Mouse (Mus musculus): ENCODE data around the gene Pcsk1n. TPM values are rescaled to one million over a fixed set of nuclear protein-coding genes. Genes with fewer than 3 reads are reported as not detected.
"Not testable (repeated sequence)": the region's sequence is repeated elsewhere in the genome, so short reads cannot be mapped to it uniquely, and the experiment has no call there.

The Pcsk1n gene
- not detected in 2 replicates for total RNA-seq (2015)
- total RNA-seq (2017), result not detected in 2 replicates

DNA sequence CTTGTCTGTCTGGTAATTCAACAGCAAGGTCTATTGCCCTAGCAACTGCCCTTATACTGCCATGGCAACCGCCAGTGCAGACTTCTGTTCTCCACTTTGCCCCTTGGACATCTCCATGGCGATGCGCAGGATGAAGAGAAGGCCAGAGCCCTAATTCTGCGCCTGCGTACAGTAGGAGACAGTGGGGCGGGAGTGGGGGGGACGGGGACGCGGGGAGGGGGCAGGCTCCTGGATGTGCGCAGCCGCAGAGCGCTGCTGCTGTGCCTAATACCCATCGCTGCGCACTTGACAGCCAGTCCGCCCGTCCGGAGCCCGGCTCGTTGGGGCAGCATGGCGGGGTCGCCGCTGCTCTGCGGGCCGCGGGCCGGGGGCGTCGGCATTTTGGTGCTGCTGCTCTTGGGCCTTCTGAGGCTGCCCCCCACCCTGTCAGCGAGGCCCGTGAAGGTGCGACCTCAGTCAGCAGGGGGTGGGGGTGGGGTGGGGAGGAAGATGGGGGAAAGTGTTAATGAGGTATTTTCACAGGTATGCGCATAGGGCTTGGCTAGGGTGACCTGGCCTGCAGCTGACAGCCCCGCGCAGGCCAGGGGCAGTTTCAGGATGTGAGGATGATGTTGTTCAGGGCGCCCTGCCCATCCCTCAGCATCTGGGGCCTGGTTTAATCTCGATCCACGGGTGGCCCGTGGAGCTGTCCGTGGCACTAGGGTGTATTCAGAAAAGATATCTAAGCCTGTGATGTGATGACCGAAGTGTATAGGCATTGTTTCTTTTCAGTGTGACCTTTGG lies at the start of gene Pcsk1n:
Gene Pcsk1n (plus strand): TSS at position 222 of the 783 bp plus-strand sequence.
- ATAC-seq (replicated peaks; ENCODE audit: poor library complexity), result no peak

DNA sequence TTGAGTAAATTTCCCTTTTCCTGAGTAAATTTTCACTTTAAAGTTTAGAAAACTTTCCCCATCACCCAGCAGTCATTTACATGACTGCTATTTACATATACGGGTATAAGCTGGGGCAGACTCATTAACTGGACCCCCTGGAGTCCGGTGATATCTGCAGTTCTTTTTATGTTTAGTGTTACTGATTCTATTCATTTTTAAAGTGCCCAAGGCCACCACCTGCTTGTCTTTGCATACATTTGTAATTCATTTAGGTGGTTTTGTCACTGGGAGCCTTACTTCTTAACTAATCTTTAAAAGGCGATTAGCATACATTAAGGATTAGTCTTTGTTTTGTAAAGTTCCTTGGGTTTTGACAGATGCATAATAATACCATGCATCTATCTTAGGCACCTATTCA lies 49.8 kb upstream of the Pcsk1n start:
- ATAC-seq (replicated peaks; ENCODE audit: poor library complexity), result no peak

DNA sequence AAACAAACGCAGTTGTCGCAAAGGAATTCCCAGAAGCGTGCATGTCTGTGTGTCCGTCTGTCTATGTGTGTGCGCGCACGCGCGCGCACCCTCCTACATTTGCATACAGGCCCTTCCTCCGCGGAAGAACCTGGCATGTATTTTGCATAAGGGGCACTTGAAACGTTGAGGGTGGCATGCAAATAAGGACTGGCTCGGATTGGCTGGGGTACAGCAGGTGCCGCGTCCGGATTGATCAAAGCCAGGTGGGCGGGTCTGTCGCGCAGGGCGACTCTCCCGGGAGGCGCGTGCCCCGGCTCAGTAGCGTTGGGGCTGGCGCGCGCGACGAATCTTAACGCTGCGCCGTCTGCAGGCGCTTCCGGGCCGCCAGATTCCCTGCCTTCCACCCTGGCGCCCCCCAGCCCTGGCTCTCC lies 41.6 kb upstream of the Pcsk1n start, which contains the start of gene Pim2:
Gene Pim2 (plus strand): TSS at position 256 of the 413 bp plus-strand sequence.
- peak; percentile 95 for ATAC-seq (replicated peaks; ENCODE audit: poor library complexity)

DNA sequence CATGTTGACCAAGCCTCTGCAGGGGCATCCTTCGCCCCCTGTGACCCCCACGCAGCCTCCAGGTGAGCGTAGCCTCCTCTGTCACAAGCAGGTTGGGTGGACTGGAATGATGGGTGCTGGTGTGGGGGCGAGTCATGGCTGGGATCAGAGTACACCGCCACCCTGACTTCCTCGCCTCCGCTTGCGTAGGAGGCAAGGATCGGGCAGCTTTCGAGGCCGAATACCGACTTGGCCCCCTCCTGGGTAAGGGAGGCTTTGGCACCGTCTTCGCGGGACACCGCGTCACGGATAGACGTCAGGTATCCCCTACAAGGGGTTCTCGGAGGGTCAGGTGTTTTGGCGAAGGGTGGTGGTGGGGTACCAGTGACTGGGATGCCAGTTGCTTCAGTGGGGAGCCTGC lies 41.1 kb upstream of the Pcsk1n start:
- ATAC-seq (replicated peaks; ENCODE audit: poor library complexity), result no peak

DNA sequence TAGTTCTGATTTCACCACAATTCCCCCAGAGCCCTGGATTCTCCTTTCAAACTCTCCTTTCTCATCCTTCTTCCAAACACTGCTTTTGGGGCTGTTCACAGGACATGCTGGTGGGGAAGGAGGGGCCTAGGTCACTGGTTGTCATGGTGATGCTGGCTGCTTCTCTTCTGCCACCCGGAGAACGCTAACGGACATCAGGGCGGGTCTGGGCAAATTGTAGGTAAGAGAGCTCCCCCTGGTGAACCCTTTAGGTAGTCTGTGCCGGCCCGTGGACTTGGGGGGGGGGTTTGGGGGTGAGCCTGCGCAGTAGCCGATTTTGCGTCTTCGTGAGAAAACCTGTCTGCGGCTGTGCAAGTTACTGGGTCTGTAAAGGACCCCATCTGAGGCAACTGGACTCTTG lies 39.8 kb upstream of the Pcsk1n start:
- ATAC-seq (replicated peaks; ENCODE audit: poor library complexity), result peak; percentile 64

DNA sequence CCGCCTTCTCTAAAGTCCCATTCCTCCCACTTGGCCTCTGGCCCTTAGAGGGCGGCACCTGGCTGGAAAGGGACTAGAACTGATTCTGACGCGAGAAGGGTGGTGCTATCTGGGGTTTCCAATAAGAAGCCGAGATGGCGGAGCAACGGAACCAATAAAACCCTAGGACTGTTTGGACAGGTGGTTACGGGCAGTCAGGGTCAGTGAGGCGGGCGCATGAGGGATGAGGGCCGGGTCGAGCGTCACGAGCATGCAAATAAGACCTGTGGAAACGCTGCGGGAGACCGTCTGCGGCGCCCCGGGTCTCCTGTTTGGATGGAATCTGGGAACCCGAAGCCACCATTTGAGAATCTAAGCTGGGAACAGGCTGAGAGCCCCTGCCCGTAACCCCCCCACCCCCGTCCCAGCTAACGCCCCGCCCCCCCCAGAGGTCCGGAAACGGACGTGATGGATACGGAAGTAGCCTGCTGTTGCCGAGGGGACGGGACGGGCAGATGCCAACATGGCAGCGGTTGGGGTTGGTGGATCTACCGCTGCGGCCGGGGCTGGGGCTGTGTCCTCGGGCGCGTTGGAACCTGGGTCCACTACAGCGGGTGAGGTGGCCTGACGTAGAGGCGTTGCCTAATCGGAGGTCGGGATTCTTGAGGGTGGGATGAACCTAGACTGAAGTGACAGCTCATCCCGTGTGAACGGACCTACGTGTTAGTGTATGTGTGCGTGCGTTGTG lies 35.6 kb upstream of the Pcsk1n start, which contains the start of gene Slc35a2:
Gene Slc35a2 (plus strand): TSS at position 188 of the 727 bp plus-strand sequence.
- ATAC-seq (replicated peaks; ENCODE audit: poor library complexity), result peak; percentile 84

DNA sequence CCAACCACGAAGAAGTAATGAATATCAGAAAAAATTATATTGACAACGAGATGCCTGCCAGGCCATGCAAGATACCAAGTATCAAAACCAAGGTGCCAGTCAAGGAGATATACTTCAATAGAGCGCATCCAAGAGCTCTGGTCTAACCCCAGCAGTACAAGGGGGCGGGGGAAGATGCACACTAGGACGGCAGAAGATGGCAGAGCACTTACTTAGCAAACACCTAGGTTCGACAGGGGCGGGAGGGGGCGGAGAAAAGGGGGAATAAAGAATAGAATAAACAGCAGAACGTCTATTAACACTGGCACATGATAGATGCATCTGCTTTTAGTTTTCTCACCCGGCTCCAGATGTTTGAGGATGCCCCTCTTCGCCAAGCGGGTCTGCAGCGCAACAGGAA lies 21.4 kb upstream of the Pcsk1n start:
- no peak for ATAC-seq (replicated peaks; ENCODE audit: poor library complexity)

DNA sequence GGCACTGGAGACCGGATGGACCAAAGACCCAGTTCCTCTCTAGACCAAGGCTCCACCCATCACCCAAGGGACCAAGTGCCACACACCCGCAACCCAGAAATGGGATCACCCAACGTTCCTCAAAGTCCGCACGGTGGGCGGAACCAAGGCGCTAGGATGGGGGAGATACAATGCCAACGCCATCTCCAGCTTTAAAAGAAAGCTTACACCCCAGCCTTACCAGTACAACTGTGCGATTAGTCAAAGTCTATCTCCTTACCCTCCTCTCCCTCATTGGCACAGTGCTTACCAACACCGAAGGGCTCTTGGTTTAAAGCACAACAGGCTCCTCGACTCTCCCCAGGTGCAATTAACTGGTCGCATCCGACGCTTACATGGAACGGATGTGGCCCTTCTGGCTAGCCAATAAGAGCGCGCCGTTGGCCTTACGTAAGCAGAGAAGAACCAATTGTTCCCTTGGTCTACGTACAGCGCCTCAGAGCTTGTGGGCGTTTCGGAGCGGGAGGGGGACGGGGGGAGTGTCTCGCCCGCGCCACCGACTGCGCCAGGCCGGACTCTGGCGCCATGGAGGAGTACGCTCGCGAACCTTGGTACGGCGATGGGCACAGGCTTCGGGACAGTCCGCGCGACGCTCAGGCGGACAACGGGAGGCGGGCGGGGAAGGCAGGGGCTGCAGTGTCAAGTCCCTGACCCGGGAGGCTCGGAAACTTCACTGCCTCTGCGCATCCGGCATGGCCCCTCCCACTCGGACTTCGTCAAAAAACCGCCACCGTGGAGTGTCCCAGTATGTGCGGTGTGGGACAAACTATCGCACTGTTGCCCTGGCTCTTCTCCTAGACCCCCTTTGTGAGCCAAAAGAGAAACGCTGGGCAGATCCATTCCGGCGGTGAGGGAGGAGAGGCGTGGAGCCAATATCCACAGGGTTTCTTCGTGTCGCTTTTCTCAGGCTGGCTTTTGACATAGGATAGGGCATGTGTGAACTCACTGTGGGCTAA lies 20.4 kb upstream of the Pcsk1n start, which contains the start of the genes Pqbp1 and Timm17b:
Gene Pqbp1 (minus strand): TSS at position 390 of the 995 bp plus-strand sequence.
Gene Timm17b (plus strand): TSS at position 478 of the 995 bp plus-strand sequence.
- peak; percentile 95 for ATAC-seq (replicated peaks; ENCODE audit: poor library complexity)

DNA sequence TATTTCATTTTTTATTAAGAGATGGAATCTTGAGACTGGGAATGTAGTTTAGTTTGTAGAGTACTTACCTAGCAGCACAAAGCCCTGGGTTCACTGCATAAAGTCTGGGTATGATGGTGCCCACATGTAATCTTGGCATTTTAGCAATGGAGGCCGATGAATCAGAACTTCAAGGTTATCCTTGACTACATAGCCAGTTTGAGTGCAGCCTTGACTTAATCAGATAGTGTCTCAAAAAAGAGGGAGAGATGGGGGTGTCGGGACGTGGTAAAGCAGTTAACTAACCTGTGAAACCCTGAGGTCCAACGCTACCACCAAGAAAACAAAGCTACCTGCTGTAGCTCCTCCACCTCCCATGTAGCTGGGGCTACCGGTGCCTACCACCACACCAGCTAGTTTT lies 15.2 kb upstream of the Pcsk1n start:
- ATAC-seq (replicated peaks; ENCODE audit: poor library complexity), result no peak

DNA sequence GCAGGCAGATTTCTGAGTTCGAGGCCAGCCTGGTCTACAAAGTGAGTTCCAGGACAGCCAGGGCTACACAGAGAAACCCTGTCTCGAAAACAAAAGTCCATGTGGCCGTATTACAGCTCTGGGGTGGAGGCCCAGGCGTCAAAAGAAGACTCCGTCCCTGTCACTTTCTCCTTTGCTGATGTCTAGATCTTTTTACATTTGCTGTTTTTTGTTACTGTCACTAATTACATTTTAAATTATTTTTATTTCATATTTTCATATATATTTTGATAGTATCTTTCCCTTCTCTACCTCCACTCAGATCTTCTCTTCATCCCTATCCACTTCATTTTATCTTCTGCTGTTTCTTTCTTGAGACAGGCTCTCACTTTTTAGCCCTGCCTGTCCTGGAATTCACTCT lies 11.9 kb upstream of the Pcsk1n start, which contains the start of gene Gm10491:
Gene Gm10491 (minus strand): TSS at position 101 of the 400 bp plus-strand sequence.
- no peak for ATAC-seq (replicated peaks; ENCODE audit: poor library complexity)

DNA sequence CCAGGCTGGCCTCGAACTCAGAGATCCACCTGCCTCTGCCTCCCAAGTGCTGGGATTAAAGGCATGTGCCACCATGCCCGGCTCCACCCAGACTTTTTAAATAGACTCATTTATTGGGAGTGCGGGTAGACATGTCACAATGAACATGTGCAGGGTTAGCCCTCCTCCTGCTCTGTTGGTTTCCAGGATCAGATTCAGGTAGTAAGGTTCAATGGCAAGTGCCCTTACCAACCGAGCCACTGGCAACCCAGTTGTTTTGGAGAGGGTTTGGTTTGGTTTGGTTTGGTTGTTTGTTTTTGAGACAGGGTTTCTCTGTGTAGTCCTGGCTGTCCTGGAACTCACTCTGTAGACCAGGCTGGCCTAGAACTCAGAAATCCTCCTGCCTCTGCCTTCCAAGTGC lies 10.4 kb upstream of the Pcsk1n start, which contains the start of gene Gm10490:
Gene Gm10490 (plus strand): TSS at position 301 of the 400 bp plus-strand sequence.
- not testable (repeated sequence) for ATAC-seq (replicated peaks; ENCODE audit: poor library complexity)

DNA sequence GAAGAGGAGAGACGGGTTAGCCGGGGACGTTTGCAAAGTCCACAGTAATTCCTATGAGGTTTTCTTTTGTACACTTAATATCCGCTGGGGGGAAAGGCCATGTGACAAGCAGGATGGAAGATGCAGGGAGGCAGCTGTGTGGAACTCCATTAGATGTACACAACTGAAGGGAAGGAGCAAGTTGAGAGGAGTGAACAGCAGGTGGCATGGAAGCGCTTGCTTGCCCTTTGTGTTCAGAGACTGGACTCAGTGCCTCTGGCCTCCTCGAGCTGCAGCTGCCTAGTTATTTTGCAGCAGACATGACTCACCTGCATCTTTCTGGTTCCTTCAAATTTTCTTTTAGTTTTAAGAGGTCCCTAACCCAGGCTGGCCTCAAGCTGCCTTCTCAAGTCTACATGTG lies 9.1 kb upstream of the Pcsk1n start:
- ATAC-seq (replicated peaks; ENCODE audit: poor library complexity), result no peak

DNA sequence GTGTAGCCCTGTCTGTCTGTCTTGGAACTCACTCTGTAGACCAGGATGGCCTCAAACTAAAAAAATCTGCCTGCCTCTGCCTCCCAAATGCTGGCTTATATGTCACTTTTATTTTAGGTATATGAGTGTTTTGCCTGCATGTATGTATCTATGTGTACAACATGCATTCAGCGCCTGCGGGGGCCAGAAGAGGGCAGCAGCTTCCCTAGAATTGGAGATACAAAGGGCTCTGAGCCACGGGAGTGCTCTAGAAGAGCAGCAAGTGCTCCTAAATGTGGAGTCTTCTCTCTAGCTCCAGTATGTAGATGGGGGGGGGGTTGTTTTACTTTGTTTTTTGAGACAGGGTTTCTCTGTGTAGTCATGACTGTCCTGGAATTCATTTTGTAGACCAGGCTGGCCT lies 4.0 kb upstream of the Pcsk1n start:
- ATAC-seq (replicated peaks; ENCODE audit: poor library complexity), result peak; percentile 92

DNA sequence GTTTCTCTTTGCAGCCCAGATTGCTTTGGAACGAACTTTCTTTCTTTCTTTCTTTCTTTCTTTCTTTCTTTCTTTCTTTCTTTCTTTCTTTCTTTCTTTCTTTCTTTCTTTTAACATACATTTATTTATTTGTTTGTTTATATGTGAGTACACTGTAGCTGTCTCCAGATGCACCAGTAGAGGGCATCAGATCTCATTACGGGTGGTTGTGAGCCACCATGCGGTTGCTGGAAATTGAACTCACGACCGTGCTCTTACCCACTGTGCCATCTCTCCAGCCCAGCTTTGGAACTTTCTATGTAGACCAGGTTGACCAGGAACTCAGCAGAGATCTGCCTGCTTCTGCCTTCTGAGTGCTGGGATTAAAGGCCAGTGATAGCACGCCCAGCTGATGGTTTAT lies 1.7 kb upstream of the Pcsk1n start:
- not testable (repeated sequence) for ATAC-seq (replicated peaks; ENCODE audit: poor library complexity)

DNA sequence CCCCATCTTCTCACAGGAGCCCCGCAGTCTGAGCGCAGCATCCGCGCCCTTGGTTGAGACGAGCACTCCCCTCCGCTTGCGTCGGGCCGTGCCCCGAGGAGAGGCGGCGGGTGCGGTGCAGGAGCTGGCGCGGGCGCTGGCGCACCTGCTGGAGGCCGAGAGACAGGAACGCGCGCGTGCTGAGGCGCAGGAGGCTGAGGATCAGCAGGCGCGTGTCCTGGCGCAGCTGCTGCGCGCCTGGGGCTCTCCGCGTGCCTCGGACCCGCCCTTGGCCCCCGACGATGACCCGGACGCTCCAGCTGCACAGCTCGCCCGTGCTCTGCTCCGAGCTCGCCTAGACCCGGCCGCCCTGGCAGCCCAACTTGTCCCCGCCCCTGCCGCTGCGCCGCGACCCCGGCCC lies 2.4 kb downstream of the Pcsk1n start:
- no peak for ATAC-seq (replicated peaks; ENCODE audit: poor library complexity)

DNA sequence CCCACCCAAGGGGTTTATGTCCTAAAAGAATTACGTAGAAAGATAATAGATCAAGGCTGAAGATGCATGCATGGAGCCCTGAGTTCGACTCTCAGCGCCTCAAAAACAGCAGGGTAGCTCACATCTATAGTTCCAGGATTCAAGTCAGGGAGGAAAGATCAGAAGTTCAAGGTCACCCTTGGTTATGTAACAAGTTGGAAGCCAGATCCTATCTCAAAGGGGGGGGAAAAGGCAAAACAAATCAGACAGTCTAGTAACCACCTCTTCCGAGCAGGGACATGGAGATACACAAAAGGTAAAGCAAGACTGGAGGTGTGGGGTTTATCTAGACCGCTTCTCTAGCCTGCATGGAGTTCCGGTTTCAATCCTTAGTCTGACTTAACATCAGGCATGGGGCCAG lies 6.6 kb downstream of the Pcsk1n start:
- ATAC-seq (replicated peaks; ENCODE audit: poor library complexity), result no peak

DNA sequence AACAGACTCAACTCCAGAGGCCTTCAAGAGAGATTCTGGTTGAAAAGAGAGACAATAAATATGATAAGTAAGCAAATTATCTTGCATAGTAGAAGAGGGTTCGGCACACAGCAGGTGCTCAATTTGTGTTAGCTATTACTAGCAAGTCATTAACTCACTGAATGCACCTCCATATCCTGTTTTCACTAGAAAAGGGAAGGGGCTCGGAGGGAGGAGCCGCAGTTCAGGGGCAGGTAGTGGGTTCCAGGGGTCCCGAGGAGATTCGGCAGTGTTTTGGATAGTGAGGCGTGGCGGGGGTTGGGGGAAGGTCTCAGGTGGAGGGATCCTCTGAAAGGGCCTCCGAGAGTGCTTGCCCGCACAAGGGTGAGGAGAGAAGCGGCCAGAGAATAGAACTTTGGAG lies 7.5 kb downstream of the Pcsk1n start:
- ATAC-seq (replicated peaks; ENCODE audit: poor library complexity), result no peak

DNA sequence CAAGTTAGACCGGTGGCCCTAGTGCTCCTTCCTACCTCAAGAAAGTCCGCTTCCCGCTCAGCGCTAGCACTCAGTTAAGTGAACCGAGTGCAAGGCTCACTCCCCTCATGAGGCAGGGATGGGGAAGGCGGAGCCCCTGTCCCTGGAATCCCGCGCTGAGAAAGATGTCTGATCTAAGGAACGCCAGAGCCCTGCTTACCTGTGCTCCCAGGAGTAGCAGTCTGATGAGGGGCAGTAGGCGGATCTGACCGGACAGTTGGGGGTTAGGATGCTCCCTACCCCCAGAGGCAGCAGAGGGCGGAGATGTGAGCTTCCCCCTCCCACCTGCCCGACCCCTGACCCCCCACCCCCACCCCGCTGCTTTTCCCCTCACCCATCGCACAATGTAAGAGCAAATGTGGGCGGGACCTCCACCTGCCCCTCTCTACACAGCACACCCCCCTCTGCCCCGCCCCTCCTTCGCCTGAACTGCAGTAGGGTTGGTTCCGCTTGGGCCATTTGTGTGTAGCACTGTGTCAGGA lies 8.7 kb downstream of the Pcsk1n start, which contains the start of gene Eras:
Gene Eras (minus strand): TSS at position 338 of the 521 bp plus-strand sequence.
- ATAC-seq (replicated peaks; ENCODE audit: poor library complexity), result no peak

DNA sequence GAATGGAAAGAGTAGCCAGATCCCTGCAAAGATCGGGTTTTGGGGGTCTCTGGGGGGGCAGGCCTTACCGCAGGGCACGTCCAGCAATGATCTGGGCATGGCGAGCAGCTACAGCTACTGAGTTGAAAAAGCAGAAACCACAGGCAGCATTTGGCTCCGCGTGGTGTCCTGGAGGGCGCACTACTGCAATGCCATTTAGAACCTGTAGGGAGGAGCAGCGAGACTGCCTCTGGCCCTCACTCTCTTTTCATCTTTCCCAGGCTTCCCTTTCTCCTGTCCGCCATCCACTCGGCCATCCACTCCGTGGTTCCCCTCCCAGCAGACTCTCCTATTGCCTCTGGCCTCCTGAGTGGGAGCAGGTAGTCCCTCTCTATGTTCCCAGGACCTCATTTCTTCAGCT lies 17.3 kb downstream of the Pcsk1n start:
- ATAC-seq (replicated peaks; ENCODE audit: poor library complexity), result peak; percentile 80

DNA sequence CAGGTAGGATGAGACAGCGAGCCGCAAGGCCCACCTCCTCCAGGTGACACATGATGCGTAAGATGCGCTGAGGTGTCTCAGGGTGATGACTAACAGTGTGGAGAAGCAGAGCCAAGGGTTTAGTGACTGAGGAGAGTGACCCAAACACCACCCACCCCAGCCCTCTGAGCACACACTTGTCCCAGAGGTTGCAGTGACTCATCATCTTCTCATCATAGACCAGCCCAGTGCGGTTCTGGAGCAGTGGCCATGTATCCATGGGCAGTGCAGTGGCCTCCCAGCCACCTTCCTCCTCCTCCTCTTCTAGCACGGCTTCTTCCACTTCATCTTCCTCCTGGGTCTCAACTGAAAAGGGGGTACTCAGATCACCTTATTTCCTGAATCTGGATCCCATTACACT lies 18.0 kb downstream of the Pcsk1n start:
- ATAC-seq (replicated peaks; ENCODE audit: poor library complexity), result no peak

Data from megakaryocyte progenitor cell, adult 5-6 weeks (primary cell).